Mouse (Mus musculus) induced T-regulatory cell, adult 2 months (primary cell): ENCODE results near the gene Alppl2.
A peak's percentile ranks its signal among the peaks of the same experiment; 100 is the strongest.

Experiments used
- DNase-seq: peaks from one replicate; pipeline ENCODE4 v3.0.0-alpha.2; 2012; ENCODE audit warnings: low read depth

Gene Alppl2

GRCm38 (mm10) chr1:87050700-87051099 is 39.0 kb downstream of the Alppl2 start:
- DNase-seq, result no peak

GRCm38 (mm10) chr1:87050072-87050471 is 39.7 kb downstream of the Alppl2 start:
- no peak for DNase-seq

- peak; percentile 70 for DNase-seq
These were observed 47.8 kb downstream of the Alppl2 start for GRCm38 (mm10) chr1:87041814-87042438.

GRCm38 (mm10) chr1:87041119-87041518 is 48.6 kb downstream of the Alppl2 start:
- DNase-seq, result peak; percentile 72

- DNase-seq, result no peak
These were observed 51.2 kb downstream of the Alppl2 start for GRCm38 (mm10) chr1:87038477-87039070.
